Mouse (Mus musculus): ENCODE results near the gene Rnf19b. TPM values are rescaled to one million over a fixed set of nuclear protein-coding genes. Genes with fewer than 3 reads are reported as not detected.

Rnf19b gene
- total RNA-seq, 1 experiment from 2014 or later: 23.8 TPM

- no peak for DNase-seq
Measured at GRCm38 (mm10) chr4:129119708-129120107, 61.6 kb downstream of the Rnf19b start.

GRCm38 (mm10) chr4:129120520-129121445, 62.7 kb downstream of the Rnf19b start:
- DNase-seq: peak; percentile 88

- no peak for DNase-seq
Measured at GRCm38 (mm10) chr4:129121569-129122086, 63.6 kb downstream of the Rnf19b start, which contains the start of gene Hpca. Gene Hpca (minus strand): TSS chr4:129122036.

GRCm38 (mm10) chr4:129122107-129122506, 64.0 kb downstream of the Rnf19b start:
- no peak for DNase-seq

- no peak for DNase-seq
Measured at GRCm38 (mm10) chr4:129122719-129123118, 64.6 kb downstream of the Rnf19b start.

GRCm38 (mm10) chr4:129124652-129125146, 66.6 kb downstream of the Rnf19b start:
- DNase-seq: peak; percentile 49

GRCm38 (mm10) chr4:129125736-129126451, 67.8 kb downstream of the Rnf19b start:
- peak; percentile 61 for DNase-seq

- no peak for DNase-seq
Measured at GRCm38 (mm10) chr4:129128582-129129338, 70.7 kb downstream of the Rnf19b start.

- no peak for DNase-seq
Measured at GRCm38 (mm10) chr4:129129387-129129786, 71.3 kb downstream of the Rnf19b start.

- DNase-seq: peak; percentile 68
Measured at GRCm38 (mm10) chr4:129130149-129130548, 72.1 kb downstream of the Rnf19b start.

GRCm38 (mm10) chr4:129130755-129131303, 72.8 kb downstream of the Rnf19b start:
- no peak for DNase-seq

GRCm38 (mm10) chr4:129134799-129135585, 76.9 kb downstream of the Rnf19b start:
- peak; percentile 87 for DNase-seq

Other genes starting within 250 kb of the Rnf19b start
- gene Trim62, start 174.7 kb upstream of the Rnf19b start, total RNA-seq (2021): 10.0 and 11.0 TPM in 2 replicates
- 34.1 and 41.8 TPM in 2 replicates for gene Azin2, start 95.8 kb upstream of the Rnf19b start, total RNA-seq (2021)
- gene Ak2, start 66.3 kb upstream of the Rnf19b start, total RNA-seq (2021): 175 and 204 TPM in 2 replicates
- gene Tmem54, start 47.3 kb downstream of the Rnf19b start, total RNA-seq (2021): not detected in 2 replicates
- 1.2 and 5.1 TPM in 2 replicates for gene Hpca, start 63.8 kb downstream of the Rnf19b start, total RNA-seq (2021)
- 13.1 and 18.0 TPM in 2 replicates for gene Fndc5, start 78.7 kb downstream of the Rnf19b start, total RNA-seq (2021)
- 24.5 and 30.0 TPM in 2 replicates for gene S100pbp, start 131.5 kb downstream of the Rnf19b start, total RNA-seq (2021)
- gene Yars, start 131.5 kb downstream of the Rnf19b start, total RNA-seq (2021): 72.1 and 85.5 TPM in 2 replicates
- 14.5 and 16.5 TPM in 2 replicates for gene C77080, start 203.1 kb downstream of the Rnf19b start, total RNA-seq (2021)
- gene Sync, start 229.3 kb downstream of the Rnf19b start, total RNA-seq (2021): 1.7 and 2.5 TPM in 2 replicates